Mouse (Mus musculus) midbrain, embryonic 11.5 days (tissue): ENCODE data around the gene Urgcp. TPM values are rescaled to one million over a fixed set of nuclear protein-coding genes. Genes with fewer than 3 reads are reported as not detected.

ENCODE experiments used
- ATAC-seq: fragments of 200-750 bp; cut with Nextera tagmentation; 2 replicates; pipeline ENCODE4 v1.8.0; 2017; ENCODE audit warnings: moderate TSS enrichment, moderate library complexity; ENCODE audit not compliant: low FRiP score
- DNase-seq: peaks from one replicate; pipeline ENCODE4 v3.0.0; 2015; ENCODE audit warnings: low spot score; ENCODE audit errors: missing footprints
- H3K27ac ChIP-seq: fragments of 300-500 bp; sonication (generic); 2 replicates; pipeline ENCODE4 v1.5.1; 2014; ENCODE audit warnings: low read depth, low read length
- H3K27me3 ChIP-seq: fragments of 300-500 bp; sonication (generic); 2 replicates; pipeline ENCODE4 v1.6.1; 2014; ENCODE audit warnings: mild to moderate bottlenecking, low read length, moderate library complexity, mixed read lengths; ENCODE audit not compliant: control insufficient read depth, insufficient read depth
- H3K36me3 ChIP-seq: fragments of 300-500 bp; sonication (generic); 2 replicates; pipeline ENCODE4 v1.6.1; 2014; ENCODE audit warnings: mild to moderate bottlenecking, low read length, moderate library complexity, mixed read lengths; ENCODE audit not compliant: control insufficient read depth, insufficient read depth
- H3K4me1 ChIP-seq: fragments of 300-500 bp; sonication (generic); 2 replicates; pipeline ENCODE4 v1.6.1; 2014; ENCODE audit warnings: low read length; ENCODE audit not compliant: control insufficient read depth, insufficient read depth
- H3K4me2 ChIP-seq: fragments of 300-500 bp; sonication (generic); 2 replicates; pipeline ENCODE4 v1.6.1; 2014; ENCODE audit warnings: mild to moderate bottlenecking, moderate library complexity
- H3K4me3 ChIP-seq: fragments of 300-500 bp; sonication (generic); 2 replicates; pipeline ENCODE4 v1.5.1; 2014; ENCODE audit warnings: low read depth, low read length
- H3K9ac ChIP-seq: fragments of 300-500 bp; sonication (generic); 2 replicates; pipeline ENCODE4 v1.6.1; 2014; ENCODE audit warnings: low read length
- H3K9me3 ChIP-seq: fragments of 300-500 bp; sonication (generic); 2 replicates; pipeline ENCODE4 v1.6.1; 2016; ENCODE audit warnings: low read length; ENCODE audit not compliant: control insufficient read depth
- WGBS: fragments of 180-500 bp; shearing (Covaris S2); extraction: QIAGEN DNeasy Blood & Tissue Kit; methylation state at CpG from one replicate; pipeline ENCODE4 v1.1.7; 2014; 5-methylcytosine and 5-hydroxymethylcytosine counted together
- polyA plus RNA-seq: library from polyadenylated mRNA; unstranded; fragments of >200 nt; fragmentation: Nextera tagmentation; extraction: Ambion mirVana; gene quantifications from 2 replicates; pipeline ENCODE4 v1.2.1, GENCODE M21; 2014

Gene Urgcp
- polyA plus RNA-seq, 1 experiment from 2014 or later = 11.7 TPM

DNA sequence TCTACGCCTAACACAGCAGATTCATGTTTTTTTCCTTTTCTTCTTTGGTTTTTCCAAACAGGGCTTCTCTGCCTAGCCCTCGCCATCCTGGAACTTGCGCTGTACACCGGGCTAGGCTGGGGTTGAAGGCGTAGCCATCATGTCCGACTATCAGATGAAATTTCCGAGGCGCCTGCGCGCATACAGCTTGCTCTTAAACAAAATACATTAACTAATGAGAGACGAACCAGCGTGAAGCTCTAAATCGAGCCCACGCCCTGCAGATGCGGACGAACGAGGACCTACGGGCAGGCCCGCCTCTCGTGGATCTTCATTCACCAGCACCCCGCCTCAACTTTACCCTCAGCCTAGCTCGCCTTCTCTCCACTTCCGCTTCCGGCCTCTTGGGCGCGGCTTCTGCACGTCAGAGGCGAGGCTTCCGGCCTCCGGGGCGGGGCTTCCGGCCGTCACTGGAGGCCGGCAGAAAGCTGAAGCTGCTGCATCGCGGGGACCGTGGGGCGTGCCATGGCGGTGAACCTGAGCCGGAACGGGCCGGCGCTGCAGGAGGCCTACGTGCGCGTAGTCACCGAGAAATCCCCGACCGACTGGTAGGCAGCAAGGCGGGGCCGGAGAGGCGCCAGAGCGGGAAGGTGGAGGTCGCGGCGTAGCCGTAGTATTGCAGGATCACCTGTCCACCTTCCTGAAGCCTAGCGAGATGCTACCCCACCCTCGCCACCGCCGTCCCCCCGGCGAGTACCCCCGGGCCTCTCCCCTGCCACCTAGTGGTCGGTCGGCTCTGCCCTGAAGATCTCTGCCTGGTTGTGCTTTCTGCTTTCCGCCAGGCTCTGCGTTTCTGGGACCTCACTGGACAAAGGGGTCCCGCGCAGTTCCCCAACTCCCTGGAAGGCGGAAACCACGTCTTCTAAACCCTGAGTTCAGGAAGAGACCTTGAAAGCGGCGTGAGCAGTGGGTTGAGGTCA lies 26.2 kb upstream of the Urgcp start, which contains the start of gene Dbnl:
Gene Dbnl (plus strand): TSS at position 433 of the 959 bp plus-strand sequence.
- ATAC-seq (peak; percentile 98), DNase-seq (peak; percentile 99)
- H3K36me3 ChIP-seq = peaks cover 10% of the 10 kb centered on the region; the same call in 1 of the 2 replicates
- H3K9me3 ChIP-seq = no peaks in the 10 kb centered on the region
- peak within 1 kb of the TSS; percentile 84 for H3K9ac ChIP-seq
- no peaks in the 10 kb centered on the region for H3K27me3 ChIP-seq
- peak within 1 kb of the TSS; percentile 93 for H3K4me3 ChIP-seq
- under 1% methylated on average over 74 of the region's 74 CpGs for WGBS
- H3K4me2 ChIP-seq = peak within 1 kb of the TSS; percentile 74
- peak within 1 kb of the TSS; percentile 76 for H3K27ac ChIP-seq
- H3K4me1 ChIP-seq = peaks cover 13% of the 10 kb centered on the region

DNA sequence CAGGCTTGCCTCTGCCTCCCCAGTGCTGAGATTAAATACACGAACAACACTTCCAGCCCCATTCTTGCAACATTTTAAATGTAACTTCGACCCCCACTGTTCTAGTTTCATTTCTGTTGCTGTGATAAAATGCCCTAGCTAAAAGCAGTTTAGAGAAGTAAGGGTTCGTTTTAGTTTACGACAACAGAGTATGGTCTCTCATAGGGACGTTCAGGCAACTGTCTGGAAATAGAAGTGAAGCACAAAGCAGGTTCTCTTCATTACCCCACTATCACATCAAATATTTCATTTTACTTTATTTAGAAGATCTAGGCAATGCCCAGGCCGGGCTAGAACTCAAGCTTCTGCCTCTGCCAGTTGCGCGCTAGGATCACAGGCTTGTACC lies 25.5 kb upstream of the Urgcp start:
- 40% methylated on average over 8 of the region's 8 CpGs for WGBS
- ATAC-seq (no peak), DNase-seq (peak; percentile 84)
- Histone ChIP-seq H3K9ac (peak overlapping the region; percentile 84), H3K4me2 (peak overlapping the region; percentile 74), H3K27ac (peak overlapping the region; percentile 76; the same call in 1 of the 2 replicates), H3K4me3 (peak overlapping the region; percentile 93), H3K4me1 (peaks cover 13% of the 10 kb centered on the region), H3K9me3 (no peaks in the 10 kb centered on the region), H3K36me3 (peaks cover 9% of the 10 kb centered on the region; the same call in 1 of the 2 replicates), H3K27me3 (no peaks in the 10 kb centered on the region)

DNA sequence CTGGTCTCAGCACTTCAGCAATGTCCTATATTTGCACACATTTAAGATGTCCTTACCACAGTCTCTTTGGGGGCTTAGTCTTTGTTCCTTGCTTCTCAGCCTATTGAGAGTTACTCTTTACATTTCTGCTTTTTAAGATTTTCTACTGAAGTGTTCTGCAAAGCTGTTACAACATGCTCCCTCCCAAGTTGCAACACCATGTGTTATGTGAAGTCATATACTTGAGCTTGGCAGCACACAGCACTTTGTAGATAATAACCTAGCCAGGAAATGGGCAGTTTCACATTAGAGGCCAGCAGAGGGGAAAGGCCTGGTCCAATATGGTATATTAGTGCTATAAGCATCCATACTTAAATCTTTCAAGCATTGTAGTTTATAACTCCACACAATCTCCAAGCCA lies 23.6 kb upstream of the Urgcp start:
- Histone ChIP-seq H3K9ac (no peak overlapping the region), H3K4me3 (no peak overlapping the region), H3K27ac (no peak overlapping the region), H3K4me2 (no peak overlapping the region), H3K9me3 (no peaks in the 10 kb centered on the region), H3K4me1 (peaks cover 13% of the 10 kb centered on the region), H3K36me3 (no peaks in the 10 kb centered on the region), H3K27me3 (no peaks in the 10 kb centered on the region)
- DNase-seq (peak; percentile 45), ATAC-seq (no peak)

DNA sequence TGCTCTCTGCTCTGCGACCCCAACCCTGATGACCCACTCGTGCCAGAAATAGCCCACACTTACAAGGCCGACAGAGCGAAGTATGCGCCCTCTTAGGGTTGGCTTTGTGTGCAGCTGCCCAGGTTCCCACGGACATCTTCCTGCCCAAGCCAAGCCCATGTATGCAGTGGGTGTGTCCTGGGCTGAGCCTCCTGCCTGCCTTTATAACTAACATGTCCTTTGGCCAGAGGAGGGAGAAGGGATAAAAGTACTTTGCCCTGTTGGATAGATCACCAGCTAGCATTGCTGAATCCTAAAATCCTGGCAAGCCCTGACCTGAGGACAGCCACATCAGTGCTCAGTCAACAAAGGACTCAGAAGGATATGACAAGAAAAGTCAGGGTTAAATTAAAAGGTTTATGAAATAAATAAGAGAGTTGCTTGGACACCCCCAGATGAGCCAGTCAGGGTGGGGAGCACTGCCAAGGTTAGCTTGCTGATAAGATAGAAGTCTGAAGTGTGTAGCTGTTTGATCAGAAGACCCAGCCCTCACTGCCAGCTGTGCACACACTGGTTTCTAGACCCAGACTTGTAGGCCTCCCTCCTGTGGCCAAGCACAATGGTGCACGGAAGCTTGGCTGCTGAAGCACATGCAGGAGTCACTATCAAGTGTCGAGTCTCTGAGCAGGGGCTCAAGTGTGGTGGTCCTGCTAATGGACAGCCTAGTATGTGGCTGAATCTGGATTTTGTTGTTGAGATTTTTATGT lies 20.2 kb upstream of the Urgcp start:
- Histone ChIP-seq H3K4me3 (no peak overlapping the region), H3K4me2 (no peak overlapping the region), H3K4me1 (peaks cover under 1% of the 10 kb centered on the region), H3K27ac (no peak overlapping the region), H3K9me3 (no peaks in the 10 kb centered on the region), H3K27me3 (no peaks in the 10 kb centered on the region), H3K9ac (no peak overlapping the region), H3K36me3 (no peaks in the 10 kb centered on the region)
- peak; percentile 76 for DNase-seq
- 76% methylated on average over 8 of the region's 8 CpGs for WGBS
- no peak for ATAC-seq

DNA sequence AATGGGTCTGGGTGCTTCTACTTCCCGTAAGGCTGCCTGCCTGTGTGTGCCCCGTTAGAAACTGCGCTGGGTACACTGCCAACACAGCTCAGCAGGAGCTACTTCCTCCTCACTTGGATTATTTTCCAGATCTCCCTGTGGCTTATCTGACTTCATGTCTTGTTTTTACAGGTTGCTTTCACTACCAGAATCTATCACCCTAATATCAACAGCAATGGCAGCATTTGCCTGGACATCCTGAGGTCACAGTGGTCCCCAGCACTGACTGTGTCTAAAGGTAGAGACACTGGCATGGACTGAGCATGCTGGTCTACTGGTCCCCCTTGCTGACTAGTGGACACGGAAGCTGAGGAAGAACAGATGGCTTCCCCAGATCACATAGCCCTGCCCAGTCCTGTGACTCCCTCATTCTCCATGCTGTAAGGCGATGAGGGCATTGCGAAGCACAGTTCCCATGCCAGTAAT lies 17.9 kb upstream of the Urgcp start:
- WGBS = 92% methylated on average over 6 of the region's 6 CpGs
- no peaks in the 10 kb centered on the region for H3K36me3 ChIP-seq
- H3K9me3 ChIP-seq = no peaks in the 10 kb centered on the region
- H3K9ac ChIP-seq = no peak overlapping the region
- DNase-seq (peak; percentile 31), ATAC-seq (no peak)
- H3K4me1 ChIP-seq = no peaks in the 10 kb centered on the region
- H3K27me3 ChIP-seq = no peaks in the 10 kb centered on the region
- no peak overlapping the region for H3K4me2 ChIP-seq
- H3K4me3 ChIP-seq = no peak overlapping the region
- no peak overlapping the region for H3K27ac ChIP-seq

DNA sequence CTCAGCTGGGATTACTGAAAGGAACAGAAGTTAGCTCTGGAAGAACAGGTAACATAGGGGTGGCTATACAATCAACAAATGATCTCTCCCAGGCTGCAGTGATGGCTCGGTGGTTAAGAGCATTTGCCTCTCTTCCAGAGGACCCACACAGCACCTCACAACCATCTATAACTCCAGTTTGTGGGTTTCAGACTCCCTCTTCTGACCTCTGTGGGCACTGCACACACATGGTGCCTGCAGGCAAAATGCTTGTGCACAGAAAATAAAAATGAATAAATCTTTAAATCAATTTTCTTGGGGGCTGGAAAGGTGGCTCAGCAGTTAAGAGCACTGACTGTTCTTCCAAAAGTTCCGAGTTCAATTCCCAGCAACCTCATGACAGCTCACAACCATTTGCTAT lies 16.3 kb upstream of the Urgcp start:
- Histone ChIP-seq H3K4me3 (no peak overlapping the region), H3K9ac (no peak overlapping the region), H3K9me3 (no peaks in the 10 kb centered on the region), H3K27ac (no peak overlapping the region), H3K36me3 (no peaks in the 10 kb centered on the region), H3K27me3 (no peaks in the 10 kb centered on the region), H3K4me2 (no peak overlapping the region), H3K4me1 (no peaks in the 10 kb centered on the region)
- ATAC-seq (no peak), DNase-seq (peak; percentile 67)
- WGBS = 71% methylated on average over 2 of the region's 2 CpGs

DNA sequence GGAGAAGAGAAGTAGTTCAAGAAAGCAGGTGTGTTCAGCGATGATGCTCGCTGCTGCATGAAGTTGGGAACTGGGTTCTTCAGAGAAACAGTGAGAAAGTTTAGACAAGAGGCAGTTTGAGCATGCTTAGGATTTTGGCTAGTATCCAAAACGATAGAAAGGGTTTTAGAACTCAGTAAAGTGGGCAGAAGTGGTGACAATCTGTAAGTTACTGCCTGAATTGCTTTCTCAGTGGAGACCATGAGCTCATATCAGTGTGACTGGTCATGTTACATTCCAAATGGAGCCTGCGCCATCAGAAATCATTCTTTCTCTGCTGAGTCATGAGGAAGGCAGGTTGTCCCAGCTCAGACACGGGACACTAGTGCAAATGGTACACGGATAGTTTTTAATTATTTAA lies 3.8 kb upstream of the Urgcp start:
- H3K9me3 ChIP-seq = no peaks in the 10 kb centered on the region
- ATAC-seq (no peak), DNase-seq (no peak)
- H3K9ac ChIP-seq = no peak overlapping the region
- no peak overlapping the region for H3K4me2 ChIP-seq
- H3K27me3 ChIP-seq = no peaks in the 10 kb centered on the region
- 0 out of 2 replicates have a peak, but pooled peaks cover 5% of the 10 kb centered on the region for H3K4me1 ChIP-seq
- peaks cover 5% of the 10 kb centered on the region; the same call in 1 of the 2 replicates for H3K36me3 ChIP-seq
- H3K27ac ChIP-seq = no peak overlapping the region
- WGBS = 90% methylated on average over 6 of the region's 6 CpGs
- H3K4me3 ChIP-seq = no peak overlapping the region

DNA sequence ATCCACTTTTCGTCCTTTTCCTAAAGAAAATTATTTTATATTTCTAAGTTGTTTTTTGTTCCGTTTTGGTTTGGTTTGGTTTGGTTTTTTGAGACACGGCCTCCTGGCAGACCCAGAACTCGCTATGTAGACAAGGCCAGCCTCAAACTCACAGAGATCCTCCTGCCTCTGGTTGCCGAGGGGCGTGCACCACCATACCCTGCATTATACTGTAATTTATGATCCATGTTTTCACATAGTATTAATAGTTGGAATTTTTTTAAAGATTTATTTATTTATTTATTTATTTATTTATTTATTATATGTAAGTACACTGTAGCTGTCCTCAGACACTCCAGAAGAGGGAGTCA lies 432 bp upstream of the Urgcp start:
- Histone ChIP-seq H3K27ac (no peak overlapping the region; the same call in 1 of the 2 replicates), H3K27me3 (no peaks in the 10 kb centered on the region), H3K4me1 (0 out of 2 replicates have a peak, but pooled peaks cover 5% of the 10 kb centered on the region), H3K4me3 (peak overlapping the region; percentile 80), H3K36me3 (0 out of 2 replicates have a peak, but pooled peaks cover 2% of the 10 kb centered on the region), H3K4me2 (peak overlapping the region; percentile 93), H3K9me3 (no peaks in the 10 kb centered on the region), H3K9ac (peak overlapping the region; percentile 71)
- DNase-seq (no peak), ATAC-seq (peak; percentile 60)
- 19% methylated on average over 6 of the region's 6 CpGs for WGBS
